Mouse (Mus musculus) T-cell, adult 2 months (primary cell): Measurements from ENCODE around the gene Gm40460.
"Not testable (repeated sequence)": the region's sequence is repeated elsewhere in the genome, so short reads cannot be mapped to it uniquely, and the experiment has no call there.

Experiments
- DNase-seq: peaks from one replicate; pipeline ENCODE4 v3.0.0; 2022; ENCODE audit warnings: low spot score

The Gm40460 gene

DNA sequence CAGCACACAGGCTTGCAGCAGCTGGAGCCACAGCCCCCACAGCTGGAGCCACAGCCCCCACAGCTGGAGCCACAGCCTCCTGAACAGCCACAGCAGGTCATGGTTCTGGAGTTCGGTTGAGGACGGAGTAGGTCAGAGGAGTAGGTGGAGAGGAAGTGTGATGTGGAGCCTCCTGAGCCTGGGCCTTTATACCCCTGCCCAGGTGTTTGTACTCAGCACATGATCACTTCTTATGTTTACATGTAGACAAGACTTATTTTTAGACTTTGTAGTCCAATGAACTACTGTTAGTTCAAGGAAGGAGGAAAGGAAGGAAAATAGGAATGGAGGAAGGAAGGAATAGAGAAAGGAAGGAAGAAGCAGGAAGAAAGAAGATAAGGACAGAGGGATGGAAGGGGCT, at the start of gene Gm40460:
Gene Gm40460 (minus strand): TSS at position 101 of the 400 bp plus-strand sequence.
- no peak for DNase-seq

- not testable (repeated sequence) for DNase-seq
Measured at GRCm38 (mm10) chr7:142285910-142286612, 45.2 kb upstream of the Gm40460 start.

- DNase-seq, result no peak
Measured at GRCm38 (mm10) chr7:142285130-142285835, 44.4 kb upstream of the Gm40460 start.

- DNase-seq, result peak; percentile 81
Measured at GRCm38 (mm10) chr7:142284615-142285080, 43.8 kb upstream of the Gm40460 start.

GRCm38 (mm10) chr7:142284023-142284591, 43.2 kb upstream of the Gm40460 start:
- peak; percentile 70 for DNase-seq

DNA sequence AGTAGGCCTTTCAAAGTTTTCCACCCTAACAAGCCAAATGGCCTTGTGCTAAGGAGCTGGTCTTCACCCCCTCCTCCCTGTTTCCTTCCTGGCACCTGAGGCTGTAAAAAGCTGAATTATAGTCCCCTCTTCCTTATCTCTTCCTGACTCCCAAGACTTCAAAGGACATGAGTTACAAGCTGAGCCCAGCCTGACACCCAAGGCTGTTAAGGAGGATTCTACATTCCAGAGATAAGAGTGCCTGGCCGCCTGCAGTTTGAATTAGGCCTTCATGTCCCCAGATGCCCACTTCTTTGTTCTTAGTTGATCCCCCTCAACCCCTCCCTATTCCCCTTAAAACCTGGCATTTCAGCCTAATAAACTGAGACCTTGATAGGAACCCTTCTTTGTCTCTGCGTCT, 42.0 kb upstream of the Gm40460 start:
- DNase-seq, result not testable (repeated sequence)

DNA sequence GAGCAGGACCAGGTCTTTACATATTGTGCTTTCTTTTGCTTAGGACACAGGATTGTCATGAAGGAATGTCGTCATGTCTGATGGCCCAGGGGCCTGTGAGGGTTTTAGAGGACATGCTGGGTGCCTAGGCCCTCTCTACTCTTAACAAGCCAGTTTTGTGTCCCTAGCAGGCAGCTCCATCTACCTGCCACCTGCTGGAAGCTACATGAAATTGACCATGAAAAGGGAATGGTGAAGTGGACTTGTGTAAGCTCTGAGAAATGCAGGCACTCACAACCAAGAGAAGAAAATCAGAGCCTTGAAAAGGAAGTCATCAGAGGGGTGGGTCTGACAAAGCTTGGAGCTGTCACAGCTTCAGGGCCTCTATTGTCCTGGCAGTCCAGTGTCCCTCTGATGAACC, 38.4 kb upstream of the Gm40460 start:
- DNase-seq, result not testable (repeated sequence)

DNA sequence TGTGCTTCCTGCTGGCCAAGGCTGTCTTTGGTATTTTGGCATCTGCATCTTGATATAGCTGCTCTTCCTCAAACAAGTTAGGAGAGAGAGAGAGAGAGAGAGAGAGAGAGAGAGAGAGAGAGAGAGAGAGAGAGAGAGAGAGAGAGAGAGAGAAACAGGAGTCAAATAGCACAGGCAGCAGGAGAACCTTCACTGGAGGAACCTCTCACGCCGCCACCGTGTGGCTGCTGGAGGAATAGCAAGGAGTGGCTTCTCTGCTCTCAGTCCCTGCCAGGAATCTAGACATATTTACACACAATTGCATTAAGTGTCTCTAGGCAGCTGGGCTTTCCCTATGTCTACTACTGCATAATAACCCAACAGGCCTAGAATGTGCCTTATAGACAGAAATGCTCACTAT, 37.3 kb upstream of the Gm40460 start:
- DNase-seq, result peak; percentile 47

GRCm38 (mm10) chr7:142274263-142274662, 33.4 kb upstream of the Gm40460 start, which contains the start of gene Gm4559:
Gm4559 (minus strand) TSS chr7:142274363.
- DNase-seq, result not testable (repeated sequence)

DNA sequence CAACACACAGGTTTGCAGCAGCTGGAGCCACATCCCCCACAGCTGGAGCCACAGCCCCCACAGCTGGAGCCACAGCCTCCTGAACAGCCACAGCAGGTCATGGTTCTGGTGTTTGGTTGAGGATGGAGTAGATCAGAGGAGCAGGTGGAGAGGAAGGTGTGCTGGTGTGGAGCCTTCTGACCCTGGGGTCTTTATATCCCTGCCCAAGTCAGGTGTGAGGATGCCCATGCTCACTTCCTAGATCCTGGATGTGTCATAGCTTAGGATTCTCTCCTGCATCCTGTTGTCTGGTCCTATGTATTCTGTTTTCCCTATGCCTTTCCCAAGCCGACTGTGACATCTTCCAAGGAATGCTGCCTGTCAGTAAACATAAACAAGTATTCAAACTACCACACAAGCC, 17.4 kb upstream of the Gm40460 start, which contains the start of gene Gm2431:
Gene Gm2431 (minus strand): TSS at position 101 of the 400 bp plus-strand sequence.
- not testable (repeated sequence) for DNase-seq

DNA sequence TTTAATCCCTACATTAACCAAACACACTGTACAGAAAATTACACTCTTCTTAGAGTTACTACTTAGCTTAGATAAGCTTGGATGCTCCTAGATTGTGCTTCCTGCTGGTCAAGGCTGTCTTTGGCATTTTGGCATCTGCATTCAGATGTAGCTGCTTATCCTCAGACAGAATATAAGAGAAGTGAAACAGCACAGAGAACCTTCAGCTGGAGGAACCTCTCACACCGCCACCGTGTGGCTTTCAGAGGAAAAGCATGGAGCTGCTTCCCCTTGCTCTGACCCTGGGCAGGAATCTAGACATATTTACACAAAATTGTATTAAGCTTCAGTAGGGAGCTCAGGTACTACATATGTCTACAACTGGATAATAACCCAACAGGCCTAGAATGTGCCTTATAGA, 14.6 kb upstream of the Gm40460 start:
- no peak for DNase-seq

GRCm38 (mm10) chr7:142249824-142250223, 8.9 kb upstream of the Gm40460 start:
- no peak for DNase-seq

DNA sequence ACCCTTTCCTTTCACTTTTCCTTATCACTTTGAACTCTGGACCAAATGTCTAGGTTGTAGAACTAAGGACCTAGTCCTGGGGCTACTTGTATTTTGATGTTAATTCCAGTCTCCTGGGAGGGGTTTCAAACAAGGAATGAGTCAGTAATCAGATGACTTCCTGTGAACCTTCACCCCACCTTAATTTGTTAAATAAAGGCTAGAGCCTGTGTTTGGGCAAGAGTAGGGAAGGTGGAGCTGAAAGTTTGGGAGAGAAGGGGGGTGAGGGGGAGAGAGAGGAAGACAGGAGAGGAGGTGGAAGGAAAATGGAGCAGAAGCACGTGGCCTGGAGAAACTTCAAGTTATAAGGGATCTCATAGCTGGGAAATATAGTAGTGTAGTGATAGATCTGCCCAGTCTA, 9.3 kb downstream of the Gm40460 start:
- no peak for DNase-seq

- DNase-seq, result not testable (repeated sequence)
Measured at GRCm38 (mm10) chr7:142229871-142230270, 11.0 kb downstream of the Gm40460 start, which contains the start of gene Krtap5-5. Krtap5-5 (minus strand) TSS chr7:142229971.

DNA sequence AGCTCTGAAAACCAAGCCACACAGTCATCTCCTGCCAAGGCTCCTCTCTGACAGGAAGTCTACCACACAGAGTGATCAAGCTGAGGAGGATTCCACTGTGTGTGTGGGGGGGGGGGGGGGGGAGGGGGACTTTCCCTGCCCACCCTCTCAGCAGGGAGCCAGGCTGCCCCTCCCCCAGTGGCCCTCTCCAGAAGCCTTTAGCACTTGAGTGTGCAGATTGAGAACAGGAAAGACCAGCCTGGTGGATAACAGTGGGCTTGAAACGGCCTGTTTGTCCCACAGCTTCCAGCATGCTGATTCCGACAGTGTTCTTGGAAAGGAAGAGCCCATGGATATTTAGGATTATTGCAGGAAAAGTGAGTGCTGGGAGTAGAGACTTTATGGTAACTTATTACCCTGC, 16.4 kb downstream of the Gm40460 start:
- DNase-seq, result no peak

DNA sequence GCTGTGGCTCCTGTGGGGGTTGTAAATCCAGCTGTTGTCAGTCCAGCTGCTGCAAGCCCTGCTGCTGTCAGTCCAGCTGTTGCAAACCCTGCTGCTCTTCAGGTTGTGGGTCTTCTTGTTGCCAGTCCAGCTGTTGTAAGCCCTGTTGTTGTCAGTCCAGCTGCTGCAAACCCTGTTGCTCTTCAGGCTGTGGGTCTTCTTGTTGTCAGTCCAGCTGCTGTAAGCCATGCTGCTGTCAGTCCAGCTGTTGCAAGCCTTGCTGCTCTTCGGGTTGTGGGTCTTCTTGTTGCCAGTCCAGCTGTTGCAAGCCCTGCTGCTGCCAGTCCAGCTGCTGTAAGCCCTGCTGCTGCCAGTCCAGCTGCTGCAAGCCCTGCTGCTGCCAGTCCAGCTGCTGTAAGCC, 28.7 kb downstream of the Gm40460 start:
- not testable (repeated sequence) for DNase-seq

GRCm38 (mm10) chr7:142211559-142211958, 29.3 kb downstream of the Gm40460 start, which contains the start of gene Gm7579:
Gm7579 (plus strand) TSS chr7:142211859.
- no peak for DNase-seq

- not testable (repeated sequence) for DNase-seq
Measured at GRCm38 (mm10) chr7:142206891-142207290, 34.0 kb downstream of the Gm40460 start.

DNA sequence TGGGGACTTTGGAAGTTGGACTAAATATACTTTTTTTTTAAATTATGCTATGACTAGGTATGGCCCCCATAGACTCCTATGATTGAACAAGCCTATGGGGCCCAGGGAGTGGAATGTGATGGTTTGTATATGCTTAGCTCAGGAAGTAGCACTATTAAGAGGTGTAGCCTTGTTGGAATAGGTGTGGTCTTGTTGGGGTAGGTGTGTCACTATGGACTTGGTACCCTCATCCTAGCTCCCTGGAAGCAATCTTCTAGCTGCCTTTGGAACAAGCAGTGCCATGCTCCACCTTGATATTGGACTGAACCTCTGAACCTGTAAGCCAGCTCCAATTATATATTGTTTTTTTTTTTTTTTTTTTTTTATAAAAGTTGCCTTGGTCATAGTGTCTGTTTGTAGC, 35.4 kb downstream of the Gm40460 start:
- DNase-seq, result no peak

DNA sequence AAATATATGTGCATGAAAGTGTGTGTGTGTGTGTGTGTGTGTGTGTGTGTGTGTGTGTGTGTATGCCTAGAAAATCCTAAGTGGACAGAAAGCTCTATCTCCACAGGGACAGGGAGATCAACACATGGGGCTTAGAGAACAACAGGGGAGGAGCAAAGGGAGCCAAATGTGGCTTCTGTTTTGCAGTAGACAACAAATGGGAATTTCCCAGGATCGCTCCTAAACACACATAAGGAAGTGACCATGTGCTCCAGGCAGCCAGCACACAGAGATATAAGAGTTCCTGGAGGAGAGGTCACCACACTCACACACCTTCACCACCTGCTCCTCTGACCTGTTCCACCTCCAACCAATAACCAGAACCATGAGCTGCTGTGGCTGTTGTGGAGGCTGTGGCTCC, 39.8 kb downstream of the Gm40460 start, which contains the start of gene Krtap5-3:
Gene Krtap5-3 (plus strand): TSS at position 301 of the 400 bp plus-strand sequence.
- no peak for DNase-seq

GRCm38 (mm10) chr7:142198748-142199147, 42.1 kb downstream of the Gm40460 start:
- DNase-seq, result no peak
